Mouse (Mus musculus) c-Kit-positive CD71-positive TER-119-negative erythroid progenitor cells, embryonic 14.5 days (primary cell): ENCODE measurements around the gene Hpcal1.

Experiments used
- DNase-seq: peaks from one replicate; pipeline ENCODE4 v3.0.0-alpha.2; 2013; ENCODE audit warnings: low read depth

Hpcal1 gene

DNA sequence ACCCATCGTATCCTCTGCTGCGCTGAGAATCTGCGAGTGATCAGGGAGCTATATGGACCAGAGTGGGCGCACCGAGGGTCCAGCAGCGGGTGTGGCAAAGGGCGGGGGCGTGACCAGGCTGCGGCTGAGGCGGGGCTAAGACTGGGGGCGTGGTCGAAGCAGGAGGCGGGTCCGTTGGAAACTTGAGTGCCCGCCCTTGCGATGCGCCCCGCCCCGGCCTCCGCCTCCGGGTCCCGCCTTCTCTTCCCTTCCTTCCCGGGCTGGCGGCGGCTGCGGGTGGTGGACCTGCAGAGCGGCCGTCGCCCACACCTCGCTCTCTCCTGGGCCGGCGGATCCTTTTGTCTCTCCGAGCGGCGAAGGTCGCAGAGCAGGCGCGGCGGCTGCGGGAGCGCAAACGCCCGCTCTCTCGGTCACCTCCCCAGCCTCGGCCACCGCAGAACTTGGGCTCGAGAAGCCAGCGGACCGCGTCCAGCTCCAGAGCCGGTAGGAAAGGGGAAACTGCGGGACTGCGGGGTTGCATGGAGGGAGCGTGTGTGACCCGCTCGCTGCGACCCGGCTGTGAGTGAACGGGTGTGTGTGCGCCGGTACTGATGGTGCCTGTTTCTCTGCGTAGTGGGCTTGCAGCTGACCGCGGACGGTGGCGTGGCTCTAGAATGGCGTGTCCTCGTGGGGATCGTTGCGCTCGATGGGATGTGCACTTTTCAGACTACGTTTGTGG, at the start of gene Hpcal1:
Hpcal1 (plus strand) TSS at position 293 of the 718 bp plus-strand sequence.
- peak; percentile 74 for DNase-seq

DNA sequence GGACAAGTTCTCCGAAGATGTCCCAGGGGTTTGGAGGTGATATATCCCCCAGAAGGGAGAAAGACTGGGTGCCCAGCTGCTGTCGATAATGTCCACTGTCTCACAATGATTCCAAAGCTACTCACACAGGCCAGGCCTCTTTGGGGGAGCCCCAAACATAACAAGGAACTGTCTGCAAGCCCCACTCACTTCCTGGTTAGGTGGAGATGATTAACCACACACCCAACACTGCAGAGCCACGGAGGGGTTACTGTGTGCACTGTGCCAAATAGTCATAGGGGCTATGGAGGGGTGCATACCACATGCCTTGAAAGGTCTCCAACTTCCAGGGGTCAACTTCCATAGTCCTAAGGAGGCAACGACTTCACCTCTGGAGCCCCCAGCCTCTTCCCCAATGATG, 49.4 kb upstream of the Hpcal1 start:
- no peak for DNase-seq

DNA sequence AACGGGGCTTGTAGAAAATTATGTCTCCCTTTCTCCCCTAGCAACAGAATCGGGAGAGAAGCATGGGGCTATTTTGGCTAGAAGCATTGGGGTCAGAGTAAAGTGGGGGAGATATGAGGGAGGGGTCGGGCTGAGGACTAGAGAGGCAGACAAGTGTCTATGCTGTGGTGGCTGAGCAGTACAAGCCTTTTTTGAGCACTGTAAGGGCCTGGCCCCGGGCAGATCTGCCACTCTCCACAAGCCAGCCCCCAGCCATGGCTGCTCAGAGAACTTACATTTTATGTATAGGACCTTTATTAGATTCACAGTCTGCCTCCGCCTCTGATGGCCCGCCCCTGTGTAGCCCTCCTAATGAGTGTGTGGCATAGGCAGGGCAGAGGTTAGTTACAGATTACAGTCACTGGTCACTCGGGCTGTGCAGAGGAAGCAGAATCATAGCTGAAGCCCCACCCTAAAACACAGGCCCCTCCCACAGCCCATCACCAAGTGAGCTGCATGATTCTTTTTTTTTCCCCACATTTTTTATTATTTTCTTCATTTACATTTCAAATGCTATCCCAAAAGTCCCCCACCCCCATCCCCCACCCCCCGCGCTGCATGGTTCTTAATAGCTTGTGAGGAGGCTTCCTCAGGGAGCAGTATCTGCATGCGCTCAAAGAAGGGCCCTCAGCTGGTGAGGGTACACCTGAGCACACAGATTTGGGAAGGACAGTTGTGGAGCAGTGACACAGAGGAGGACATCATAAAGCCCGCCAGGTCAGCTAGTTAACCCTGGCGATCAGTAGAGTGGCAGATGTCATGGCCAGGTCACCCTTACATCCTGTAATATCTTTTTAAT, 46.1 kb upstream of the Hpcal1 start:
- DNase-seq = no peak

- no peak for DNase-seq
Measured at GRCm38 (mm10) chr12:17646457-17646856, 44.2 kb upstream of the Hpcal1 start.

DNA sequence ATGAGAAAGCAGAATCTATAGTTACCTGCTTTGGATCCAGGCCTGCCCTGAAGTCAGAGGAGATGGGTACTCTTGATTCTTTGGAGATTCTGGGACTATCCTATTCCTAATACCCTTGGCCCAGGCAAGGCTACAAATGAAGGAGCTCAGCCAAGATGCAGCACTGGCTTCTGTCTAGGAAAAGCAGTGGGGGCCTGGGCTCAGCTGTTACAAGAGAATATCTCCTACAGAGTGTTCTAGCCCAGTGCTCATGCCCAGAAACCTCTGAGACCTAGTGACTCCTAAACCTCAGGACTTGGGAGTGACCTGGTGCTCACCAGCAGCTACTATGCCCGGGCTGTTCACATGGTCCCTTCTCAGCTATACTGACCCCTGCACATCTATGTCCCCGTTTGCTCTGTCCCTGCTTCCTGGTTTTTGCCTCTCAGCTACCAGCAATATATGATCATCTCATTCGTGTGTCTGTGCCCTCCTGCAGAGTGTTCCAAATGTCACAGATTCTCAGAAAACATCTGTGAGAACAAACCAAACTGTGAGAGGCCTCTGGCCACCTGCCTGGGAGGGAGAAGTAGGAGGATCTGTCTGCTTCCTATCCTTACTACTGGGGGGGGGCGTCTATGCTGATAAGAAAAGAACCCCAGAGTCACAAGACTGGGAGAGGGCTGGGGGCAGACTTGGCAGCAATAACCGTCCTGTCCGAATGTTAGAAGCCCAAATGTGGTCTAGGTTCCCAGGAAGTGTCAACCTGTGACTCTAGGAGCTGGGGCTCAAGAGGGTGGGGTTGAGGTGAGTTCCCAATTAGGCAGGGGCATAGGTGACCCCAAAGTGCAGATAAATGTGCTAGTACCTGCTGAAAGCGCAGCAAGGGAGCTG, 39.2 kb upstream of the Hpcal1 start:
- no peak for DNase-seq

- no peak for DNase-seq
Measured at GRCm38 (mm10) chr12:17652216-17653050, 38.2 kb upstream of the Hpcal1 start.

DNA sequence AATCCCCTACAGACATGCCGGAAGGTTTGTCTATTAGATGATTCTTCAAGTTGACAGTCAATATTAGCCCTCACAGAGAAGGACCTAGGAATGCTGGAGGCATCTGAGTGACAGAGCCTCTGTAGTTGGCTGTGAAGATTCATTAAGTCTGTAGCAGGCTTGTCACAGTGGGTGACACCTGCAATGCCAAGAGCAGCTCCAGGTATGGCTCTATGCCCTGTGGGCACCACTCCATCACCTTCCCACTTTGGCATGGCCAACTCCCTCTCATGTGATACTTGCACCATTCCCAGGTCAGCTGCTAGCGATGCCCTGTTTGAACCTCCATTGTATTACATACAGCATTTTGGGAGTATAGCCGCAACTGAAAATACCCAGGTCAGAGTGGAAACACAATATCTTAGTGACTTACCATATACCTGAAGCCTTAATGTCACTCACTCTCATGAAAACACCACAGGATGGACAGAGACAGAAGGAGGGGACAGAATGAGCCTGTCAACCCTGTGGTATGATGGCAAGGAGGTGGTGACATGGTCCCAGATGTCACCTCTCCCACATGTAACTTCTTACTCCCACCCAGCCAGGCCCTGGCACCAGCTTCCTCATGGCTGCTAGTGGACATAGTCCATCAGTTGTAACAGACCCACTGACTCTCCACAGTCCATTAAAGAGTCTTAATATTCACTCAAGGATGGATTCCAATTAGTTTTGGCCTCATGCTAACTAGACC, 37.4 kb upstream of the Hpcal1 start:
- DNase-seq = no peak

DNA sequence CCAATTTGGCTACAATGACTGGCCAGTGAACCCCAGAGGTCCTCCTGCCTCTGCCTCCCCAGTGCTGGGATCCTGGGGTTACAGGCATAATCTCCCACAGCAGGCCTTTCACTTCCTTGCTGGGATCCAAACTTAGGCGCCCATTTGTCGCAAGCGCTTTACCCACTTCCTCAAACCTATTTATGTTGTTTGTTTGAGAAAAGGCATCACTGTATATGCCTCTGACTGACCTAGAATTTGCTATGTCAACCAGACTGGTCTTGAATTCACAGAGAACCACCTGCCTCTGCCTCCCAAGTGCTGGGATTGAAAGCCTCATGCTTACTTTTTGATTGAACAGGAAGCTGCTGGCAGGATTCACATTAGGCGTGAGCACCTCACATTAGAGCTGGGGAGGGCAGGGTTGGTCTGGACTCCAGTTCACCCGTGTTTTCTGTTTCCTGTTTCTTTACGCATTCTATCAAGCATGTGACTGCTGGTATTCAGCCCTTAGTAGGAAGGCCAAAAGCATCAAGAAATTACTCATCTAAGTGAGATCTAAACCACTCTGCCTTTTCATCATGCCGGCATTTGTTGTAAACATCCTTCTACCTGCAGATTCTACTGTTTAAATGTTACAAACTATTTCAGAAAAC, 33.0 kb upstream of the Hpcal1 start:
- no peak for DNase-seq

DNA sequence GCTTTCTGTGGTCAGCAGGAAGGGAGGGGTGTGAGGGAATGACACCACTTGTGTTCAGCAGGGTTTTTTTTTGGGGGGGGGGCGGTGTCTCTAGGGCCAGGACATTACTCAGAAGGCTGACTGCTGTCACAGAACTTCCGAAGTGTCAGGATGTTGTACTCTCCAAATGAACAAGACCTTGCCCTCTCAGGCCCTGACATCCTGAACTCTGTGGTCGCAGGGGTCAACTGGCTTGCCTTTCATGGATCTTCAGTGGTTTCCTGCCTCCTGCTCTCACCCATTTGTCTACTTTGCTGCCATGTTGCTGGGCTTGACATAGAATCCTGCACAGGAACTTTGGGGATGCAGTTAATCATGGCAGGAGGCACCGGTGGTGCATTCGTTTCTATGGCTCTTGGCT, 32.1 kb upstream of the Hpcal1 start:
- no peak for DNase-seq

DNA sequence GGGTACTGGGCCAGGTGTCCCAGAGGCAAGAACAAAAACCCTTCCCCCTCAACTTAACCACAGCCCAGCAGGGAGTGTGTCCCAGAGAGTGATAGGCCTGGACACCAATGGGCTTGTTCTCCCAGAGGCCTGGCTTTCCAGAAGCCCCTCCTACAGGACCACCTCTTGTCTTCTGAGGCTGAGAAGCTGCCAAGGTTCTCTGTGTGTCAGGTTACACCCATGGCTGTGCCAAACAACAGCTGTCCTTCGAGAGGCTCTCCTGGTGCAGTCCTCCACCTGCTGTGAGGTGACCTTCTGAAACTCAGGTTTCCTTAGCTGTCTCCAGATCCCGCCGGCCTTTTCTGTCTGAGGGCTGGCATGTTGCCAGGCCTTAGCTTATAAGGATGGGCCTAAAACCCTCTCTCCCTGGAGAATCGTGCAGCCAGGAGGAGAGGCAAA, 29.2 kb upstream of the Hpcal1 start:
- no peak for DNase-seq

- no peak for DNase-seq
Measured at GRCm38 (mm10) chr12:17663991-17664635, 26.5 kb upstream of the Hpcal1 start.

DNA sequence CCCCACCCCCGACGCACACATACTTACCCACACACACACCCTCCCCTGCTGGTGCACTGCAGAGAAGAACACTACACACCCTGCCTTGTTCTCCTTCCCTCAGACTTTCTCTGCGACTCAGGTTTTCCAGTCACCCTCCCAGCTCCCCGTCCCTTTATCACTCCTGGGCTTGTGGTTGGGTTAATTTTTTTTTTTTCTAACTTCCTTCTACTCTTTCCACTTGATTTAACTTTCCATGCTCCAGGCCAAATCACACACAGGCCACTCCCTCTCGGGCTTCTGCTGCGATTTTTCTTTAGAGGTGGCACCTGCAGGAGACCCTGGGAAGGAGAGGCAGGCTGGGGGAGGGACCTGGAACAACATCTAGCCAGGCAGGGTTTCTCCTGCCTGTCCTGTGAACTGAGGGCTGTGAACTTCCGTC, 24.7 kb upstream of the Hpcal1 start:
- no peak for DNase-seq

DNA sequence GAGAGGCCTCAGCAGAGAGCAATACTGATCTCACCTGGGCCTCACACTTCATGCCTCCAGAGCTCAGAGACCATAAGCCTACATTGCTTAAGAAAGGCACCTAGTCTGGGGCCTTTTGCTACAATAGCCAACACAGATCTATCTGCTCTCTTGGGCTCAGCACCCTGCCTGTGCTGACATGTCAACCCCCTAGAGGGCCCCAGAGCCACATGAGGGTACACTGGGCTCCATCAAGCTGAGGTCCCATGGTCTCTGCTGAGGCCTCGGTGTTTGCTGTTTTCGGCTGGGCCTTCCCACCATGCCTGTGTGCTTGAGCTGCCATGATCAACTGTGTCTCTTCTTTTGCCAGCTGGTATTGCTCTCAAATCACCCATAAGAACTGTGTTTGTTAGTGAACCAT, 24.0 kb upstream of the Hpcal1 start:
- no peak for DNase-seq

GRCm38 (mm10) chr12:17673729-17674128, 16.9 kb upstream of the Hpcal1 start:
- DNase-seq = no peak

- DNase-seq = no peak
Measured at GRCm38 (mm10) chr12:17674182-17674812, 16.4 kb upstream of the Hpcal1 start.

DNA sequence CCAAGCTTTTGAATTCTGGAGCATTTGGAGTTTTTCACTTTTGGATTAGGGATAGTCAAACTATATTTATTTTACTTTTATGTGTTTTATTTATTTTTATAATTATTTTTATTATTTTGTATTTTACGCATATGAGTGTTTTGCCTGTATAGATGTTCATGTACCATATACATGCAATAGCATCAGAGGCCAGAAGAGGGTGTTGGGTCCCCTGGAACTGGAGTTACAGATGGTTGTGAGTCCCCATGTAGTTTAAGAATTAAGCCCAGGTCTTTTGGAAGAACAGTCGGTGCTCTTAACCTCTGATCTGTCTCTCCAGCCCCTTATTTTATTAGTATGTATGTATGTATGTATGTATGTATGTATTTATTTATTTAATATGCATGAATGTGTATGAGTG, 12.9 kb upstream of the Hpcal1 start:
- no peak for DNase-seq

- no peak for DNase-seq
Measured at GRCm38 (mm10) chr12:17679571-17679970, 11.1 kb upstream of the Hpcal1 start.

DNA sequence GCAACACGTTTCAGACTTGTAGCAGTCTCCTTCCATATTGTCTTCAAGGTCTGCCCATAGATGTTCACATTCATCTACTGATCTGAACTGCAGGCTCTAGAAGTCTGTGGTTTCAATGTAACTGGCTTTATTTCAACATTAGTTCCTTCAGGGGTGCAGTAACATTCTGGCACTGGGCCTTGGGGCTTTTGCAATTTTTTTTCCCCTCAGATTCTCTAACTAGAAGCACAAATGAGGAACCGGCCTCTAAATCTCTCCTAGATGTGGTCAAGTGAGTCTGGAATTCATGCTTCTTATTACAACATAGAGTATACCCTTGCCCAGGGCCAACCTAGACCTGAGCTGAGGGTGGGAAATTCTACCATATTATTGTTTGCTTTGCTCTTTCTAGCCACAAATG, 8.5 kb upstream of the Hpcal1 start:
- no peak for DNase-seq

DNA sequence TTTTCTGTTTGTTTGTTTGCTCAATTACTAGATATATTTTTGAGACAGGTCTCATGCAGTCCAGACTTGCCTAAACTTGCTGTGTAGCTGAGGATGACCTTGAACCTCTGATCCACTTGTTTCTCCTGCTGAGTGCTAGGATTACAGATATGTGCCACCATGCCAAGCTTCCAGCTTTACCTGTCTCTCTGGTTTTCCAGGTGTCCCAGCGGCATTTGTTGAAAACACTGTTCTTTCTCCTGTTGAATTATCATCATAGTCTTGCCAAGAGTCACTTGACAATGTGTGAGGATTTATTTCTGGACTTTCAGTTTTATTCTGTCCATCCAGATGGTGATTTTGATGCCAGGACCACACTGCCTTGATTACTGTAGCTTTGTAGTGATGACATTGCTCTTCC, 6.3 kb upstream of the Hpcal1 start:
- no peak for DNase-seq
